Mouse (Mus musculus) inflammation-experienced regulatory T-cells, adult 6 months (primary cell): Measurements from ENCODE around the gene Zdhhc22. TPM values are rescaled to one million over a fixed set of nuclear protein-coding genes. Genes with fewer than 3 reads are reported as not detected.

Experiments used
- ATAC-seq: one replicate; pipeline ENCODE4 v1.8.0; 2017
- polyA plus RNA-seq, 3 experiments: library from polyadenylated mRNA; unstranded; fragments of 100-300 nt; shearing (Covaris generic); gene quantifications; one replicate each; pipeline ENCODE4 v1.2.1; 2017

The Zdhhc22 gene
- polyA plus RNA-seq: under 1 TPM in 2 of 3 experiments, not detected in 1; 0.16 to 0.79 TPM

DNA sequence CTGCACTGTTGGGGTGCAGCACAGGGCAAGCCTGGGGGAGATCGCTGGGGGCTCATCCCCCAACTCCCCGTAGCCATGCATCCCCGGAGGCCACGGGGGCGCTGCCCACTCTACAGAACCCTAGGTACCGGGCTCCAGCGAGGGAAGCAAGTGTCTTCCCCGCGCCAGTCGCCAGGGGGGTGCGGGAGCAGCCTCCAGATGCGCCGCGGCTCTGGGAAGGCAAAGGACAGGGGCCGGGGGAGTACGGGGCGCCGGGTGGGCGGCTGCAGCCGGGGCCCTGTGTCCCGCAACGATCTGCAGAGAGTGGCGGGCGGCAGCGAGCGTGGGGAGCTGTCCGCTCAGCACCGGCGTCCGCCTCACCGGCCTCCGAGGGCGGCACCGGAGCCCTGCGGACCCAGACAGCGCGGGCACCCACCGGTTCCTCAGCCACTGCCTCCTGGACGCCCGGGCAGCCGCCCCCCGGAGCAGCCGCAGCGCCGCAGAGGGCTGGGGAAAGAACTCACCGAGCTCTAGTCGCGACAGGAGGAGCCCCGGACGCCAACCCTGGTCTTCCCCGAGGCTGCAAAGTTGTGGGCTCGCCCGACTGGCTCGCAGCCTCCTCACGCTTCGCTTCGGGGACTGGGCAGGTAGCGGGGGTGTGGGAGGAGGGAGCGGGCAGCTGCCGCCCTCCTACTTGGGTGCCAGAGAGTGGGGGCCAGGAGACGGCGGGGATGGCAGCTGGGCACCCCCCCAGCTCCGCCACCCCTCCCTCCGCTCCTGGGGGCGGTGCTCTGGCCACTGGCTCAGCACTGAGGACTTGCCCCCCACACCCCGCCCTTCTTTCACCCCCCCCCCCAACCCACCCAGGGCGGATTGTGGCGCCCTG, at the start of gene Zdhhc22:
Gene Zdhhc22 (minus strand): TSS at position 541 of the 865 bp plus-strand sequence.
- no peak for ATAC-seq

DNA sequence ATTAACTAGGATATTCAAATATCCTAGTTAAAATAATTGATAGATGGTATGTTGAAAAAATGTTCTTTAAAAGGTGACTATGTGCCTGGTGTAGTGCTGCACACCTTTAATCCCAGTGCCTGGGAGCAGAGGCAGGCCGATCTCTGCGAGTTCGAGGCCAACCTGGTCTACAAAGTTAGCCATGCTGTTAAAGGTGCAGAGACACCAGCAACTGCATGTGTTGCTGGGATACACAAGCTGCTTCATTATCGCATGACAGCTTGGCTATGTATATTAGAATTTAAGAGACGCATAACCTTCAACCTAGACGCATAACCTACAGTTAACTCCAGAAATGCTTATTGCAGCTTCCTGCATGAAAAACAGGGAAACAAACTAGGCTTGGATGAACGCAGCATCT, 46.4 kb upstream of the Zdhhc22 start:
- no peak for ATAC-seq

DNA sequence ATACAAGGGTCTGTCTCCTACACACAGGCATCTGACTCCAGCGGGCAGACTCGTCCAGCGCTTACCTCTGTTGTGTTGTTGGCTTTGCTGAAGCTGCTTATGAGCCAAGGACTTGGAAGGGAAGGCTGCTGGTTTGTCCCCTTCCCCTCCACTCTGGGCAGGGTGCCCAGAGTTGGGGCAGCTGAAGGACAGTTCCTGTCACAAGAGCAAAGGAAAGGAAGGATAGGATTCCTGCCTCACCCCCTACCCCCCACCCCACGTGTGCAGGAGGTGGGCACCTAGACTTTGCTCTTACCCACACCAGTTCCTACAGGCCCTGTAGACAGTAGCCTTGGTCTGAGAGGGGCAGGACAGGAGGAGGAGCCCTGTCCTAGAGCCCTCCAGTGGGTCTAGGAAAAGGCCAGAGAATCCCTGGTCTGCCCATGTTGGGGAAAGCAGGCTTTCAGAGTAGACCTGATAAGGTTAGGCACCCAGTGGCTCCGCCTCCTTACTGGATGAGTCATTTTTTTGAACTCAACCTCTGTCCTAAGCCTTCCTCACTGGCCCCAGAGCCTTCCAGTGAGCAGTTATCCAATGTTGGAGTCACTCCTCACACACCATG, 41.0 kb upstream of the Zdhhc22 start:
- no peak for ATAC-seq

DNA sequence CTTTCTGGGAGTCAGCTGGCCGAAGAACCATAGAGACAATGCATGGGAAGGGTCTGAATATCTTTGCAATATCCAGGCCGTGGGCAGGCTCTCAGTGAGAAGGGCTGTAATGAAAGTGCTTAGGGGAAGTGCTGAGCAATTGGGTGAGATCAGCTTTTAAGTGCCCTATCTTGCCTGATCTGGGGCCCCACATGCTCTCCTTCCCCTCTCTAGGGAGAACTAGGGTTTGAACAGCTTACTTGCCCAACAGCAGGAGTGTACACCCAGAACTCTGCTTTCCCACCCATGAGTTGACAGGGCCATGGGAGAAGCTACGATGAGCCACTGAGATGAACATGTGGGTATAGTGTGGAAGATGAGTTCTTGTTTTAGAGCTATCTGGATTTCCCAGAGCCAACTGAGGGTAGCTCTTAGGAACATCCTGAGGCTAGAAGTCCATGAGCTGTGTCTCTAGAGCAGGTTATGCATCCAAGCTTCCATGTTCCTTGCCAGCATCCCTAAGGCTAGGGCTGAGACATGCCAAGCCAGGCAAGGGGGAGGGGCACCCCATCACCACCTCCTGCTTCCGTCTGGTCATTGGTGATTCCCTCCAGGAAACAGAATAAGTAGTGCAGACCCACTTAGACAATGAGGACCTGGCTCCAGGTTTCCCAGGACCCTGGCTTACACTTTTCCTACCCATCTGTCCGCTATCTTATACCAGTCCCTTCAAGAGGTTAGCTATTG, 39.2 kb upstream of the Zdhhc22 start:
- ATAC-seq: no peak

DNA sequence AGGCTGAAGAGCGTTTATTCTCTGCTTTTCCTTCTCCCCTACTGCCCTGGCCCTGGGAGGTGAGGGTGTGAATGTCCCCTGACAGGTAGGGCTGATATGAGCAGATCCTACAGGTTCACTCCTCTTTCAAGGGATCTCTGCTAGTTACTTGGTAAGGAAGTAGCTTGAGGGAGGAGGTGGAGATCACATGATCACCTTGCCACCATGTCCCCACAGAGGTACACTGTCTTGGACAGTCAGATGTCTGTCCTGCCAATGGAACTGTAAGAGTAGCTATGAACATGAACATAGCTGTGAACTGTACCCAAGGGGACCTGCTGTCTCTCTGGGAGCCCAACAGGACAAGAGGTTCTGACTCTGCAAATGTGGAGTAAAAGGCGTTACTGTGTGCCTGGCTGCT, 37.8 kb upstream of the Zdhhc22 start:
- no peak for ATAC-seq

DNA sequence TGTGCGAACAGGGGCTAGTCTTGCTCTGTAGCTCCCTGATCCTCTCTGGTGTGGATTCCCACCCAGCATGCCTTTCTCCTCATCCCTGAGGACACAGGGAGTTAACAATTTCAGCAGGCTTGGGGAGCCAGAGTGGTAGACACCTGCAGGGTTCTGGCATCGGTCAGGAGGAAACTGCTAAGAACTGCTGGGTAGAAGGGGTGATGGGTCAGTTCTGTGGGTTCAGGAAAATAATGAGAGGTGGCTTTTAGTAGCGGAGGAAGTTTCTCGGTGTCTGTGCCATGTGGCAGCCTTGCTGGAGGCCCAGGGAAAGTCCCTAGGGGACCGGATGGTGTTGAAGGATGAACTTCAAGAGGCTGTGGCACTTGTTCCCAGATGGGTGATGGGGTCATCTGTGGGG, 37.2 kb upstream of the Zdhhc22 start:
- peak; percentile 58 for ATAC-seq

DNA sequence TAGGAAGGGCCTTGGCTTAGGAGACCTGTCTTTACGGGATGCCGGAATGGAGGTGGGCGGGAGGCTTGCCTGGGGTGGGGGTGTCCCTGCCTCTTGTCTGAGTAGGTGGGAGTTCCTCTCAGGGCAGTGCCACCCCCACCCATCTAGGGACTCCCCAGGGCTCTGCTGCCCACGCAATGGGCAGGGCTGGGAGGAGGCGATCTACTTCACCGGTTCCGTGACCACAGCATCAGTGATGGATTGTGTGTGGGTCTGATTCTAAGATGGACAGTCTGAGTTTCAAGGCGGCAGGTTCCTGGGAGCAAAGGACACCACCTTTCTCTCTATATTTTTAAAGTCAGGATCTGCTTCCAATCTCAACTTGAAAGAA, 36.6 kb upstream of the Zdhhc22 start:
- ATAC-seq: no peak

DNA sequence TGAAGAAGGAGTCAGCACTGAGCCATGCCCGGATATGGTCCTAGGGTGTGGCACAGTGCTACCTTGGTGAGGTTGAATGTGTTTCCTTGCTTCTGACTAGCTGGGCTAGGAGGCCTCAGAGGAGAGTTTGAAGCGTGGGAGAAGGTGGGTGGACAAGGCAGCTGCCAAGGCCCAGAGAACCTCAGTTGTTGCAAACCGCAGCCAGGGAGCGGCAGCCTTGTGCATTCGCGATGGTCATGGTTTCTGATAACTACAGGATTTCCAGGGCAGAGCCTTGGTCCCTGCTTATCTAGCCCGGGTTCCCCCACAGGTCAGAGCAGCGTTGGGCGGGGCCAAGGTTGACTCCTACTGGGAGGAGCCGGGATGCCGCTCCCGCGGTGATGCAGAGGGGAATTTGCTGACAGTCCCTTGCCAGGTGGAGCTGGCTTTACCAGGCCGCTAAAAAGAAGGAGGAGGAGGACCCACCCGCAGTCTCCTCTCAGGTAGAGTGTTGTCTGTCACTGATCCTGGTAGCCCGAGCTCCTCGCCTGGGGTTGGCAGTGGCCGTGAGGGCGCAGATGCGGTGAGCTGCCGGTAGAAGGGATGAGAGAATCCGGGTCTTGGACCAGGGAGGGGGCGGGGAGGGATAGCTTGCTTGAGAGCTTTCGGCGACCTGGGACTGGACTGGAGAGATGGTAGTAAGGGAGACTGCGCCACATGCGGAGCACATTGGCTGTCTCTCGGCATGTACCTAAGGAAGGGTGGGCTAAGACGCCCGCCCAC, 36.1 kb upstream of the Zdhhc22 start:
- ATAC-seq: no peak

DNA sequence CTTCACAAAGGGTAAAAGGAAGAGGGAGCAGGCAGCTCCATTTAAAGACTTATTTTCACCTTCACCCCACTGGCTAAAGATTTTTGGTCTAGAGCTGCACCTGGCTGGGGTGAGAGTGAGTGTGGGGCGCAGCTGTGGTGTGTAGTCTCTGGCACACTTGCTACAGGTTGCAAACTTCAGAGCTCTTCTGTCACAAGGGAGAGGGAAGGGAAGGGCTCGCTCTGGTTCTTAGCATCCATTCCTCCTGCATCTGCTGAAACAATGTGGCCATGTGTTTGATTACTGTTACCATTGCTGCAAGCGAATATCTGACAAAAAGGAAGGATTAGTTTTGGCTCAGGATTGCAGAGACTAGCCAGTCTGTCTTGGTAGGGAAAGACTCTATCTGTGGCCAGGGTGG, 33.2 kb upstream of the Zdhhc22 start:
- ATAC-seq: no peak

DNA sequence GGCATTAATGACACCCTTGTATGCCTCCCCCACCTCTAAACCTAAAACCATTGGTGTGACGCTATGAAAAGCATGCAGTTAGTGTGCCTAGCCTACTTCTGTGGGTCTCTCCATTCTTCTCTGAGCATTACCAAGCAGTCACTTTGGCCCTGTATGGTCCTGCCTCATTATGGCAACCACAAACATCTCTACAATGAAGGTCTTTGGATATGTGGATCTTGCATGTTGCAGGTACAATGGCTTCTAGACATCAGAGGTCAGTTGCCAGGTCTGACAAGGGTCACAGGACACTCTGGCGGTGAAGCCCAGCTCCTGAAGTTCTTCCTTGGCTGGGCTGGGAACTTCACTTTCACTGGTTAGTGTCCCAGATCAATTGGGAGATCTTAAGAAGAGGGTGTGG, 31.8 kb upstream of the Zdhhc22 start:
- ATAC-seq: no peak

DNA sequence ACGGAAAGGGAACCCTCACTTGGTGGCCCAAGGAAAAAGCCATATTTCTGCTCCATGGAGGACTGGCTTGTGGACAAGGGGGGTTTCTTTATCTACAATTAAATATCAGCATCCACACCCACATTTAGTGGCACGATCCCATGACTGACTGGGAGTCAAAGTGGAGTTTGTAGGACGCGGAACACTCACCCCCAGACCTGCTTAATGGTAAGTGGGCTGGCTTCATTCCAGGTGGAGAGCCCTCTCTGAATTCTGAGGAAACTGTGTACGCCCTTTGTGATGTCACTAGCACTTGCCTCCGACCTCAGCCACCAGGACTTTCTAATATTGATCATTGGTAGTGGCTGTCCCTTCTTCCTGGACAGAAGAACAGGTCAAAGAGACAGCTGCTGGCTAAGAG, 30.8 kb upstream of the Zdhhc22 start, which contains the start of gene Tmem63c:
Gene Tmem63c (plus strand): TSS at position 301 of the 400 bp plus-strand sequence.
- ATAC-seq: no peak

DNA sequence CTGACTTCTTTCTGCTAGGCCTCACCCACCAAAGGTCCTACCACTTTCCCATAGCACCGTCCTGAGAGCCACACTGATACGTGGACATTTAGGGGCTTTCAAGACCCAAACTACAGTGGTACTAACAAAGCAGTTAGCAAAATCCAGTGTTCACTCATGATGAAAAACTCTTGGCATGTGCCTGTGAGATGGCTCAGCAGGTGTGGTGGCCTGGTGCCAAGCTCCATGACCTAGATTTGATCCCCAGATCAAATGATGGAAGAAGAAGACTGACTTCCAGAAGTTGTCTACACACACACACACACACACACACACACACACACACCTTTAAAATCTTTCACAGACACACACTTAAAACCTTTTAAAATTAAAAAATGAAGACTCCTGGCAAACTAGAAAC, 28.5 kb upstream of the Zdhhc22 start:
- no peak for ATAC-seq

DNA sequence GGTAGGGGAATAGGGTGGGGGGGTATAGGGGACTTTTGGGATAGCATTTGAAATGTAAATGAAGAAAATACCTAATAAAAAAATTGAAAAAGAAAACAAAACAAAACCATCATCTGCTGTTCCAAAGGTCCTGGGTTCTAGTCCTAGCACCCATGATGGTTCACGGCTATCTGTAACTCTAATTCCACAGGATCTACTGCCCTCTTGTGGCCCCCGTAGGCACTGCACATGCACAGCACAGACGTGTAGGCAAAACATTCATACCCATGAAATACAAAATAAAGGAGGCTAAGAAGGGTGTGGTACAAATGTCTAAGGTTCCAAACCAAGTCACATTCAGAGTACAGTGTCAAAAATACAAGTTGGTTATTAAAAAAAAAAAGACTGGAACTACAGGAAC, 26.8 kb upstream of the Zdhhc22 start:
- ATAC-seq: no peak

DNA sequence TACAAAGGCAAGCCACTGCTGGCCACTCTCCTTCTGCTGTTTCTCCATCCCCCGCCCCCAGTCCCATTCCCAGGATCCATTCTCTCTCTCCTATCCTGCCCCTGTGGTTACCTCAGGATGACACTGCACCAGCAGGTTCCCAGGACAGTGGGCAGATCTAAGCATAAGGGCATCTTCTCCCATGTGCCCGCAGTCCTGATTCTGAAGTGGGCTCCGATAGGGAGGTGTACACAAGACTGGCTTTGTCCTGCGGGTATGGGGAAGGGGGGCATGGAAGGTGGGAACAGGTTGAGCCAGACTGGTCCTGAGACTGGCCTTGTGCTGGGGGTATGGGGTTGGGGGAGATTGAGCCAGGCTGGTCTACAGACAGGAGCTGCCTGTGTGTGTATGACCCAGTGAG, 14.4 kb upstream of the Zdhhc22 start:
- no peak for ATAC-seq

DNA sequence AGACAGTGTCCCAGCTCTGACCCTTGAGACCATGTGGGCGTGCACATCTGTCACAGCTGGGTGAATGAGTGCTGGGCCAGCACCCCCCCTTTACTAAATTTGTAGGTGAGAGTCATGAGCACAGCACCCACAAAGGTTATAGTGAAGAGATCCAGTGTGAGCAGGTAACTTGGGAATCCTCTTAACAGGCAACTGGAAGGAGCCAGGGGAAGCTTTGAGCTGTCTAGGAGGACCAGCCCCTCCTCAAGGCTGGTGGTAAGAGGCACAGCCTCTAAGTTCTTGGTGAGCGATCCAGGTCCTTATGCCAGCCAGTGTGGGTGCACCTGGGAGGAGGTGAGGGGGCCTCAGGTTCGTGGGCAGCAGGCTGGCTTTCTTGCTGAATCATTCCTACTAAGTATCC, 13.4 kb upstream of the Zdhhc22 start:
- ATAC-seq: no peak

DNA sequence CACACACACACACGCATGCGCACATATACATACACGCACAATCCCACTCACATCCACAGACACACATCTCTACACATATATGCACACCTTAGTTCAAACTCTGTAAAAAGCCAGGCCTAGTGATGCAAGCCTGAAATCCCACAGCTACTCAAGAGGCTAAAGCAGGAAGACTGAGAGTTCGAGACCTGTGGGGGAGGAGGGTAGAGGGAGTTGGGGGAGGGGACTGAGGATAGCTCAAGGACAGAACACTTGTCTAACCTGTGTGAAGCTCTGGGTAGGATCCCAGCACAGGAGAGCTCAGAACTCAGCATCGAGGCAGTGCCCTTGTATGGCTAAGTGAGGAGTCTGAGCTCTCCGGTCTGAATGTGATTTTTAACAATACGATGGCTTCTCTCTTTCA, 12.6 kb upstream of the Zdhhc22 start:
- ATAC-seq: no peak

DNA sequence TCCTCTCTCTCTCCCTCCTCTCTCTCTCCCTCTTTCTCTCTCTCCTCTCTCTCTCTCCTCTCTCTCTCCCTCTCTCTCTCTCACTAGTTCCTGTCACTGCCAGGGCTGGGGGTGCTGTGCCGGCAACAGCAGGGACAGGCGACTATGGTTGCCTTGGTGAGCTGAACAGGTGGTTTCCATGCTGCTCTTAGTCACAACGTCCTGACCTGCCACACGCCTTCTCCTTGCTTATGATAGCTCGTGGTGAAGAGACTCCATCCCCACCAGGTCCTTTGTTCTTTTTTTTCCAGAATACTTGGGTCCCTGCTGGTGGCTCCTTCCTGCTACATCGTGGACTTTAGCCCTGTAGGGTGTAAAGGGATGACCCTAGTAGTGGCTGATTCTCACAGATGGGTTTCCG, 12.0 kb upstream of the Zdhhc22 start:
- no peak for ATAC-seq

DNA sequence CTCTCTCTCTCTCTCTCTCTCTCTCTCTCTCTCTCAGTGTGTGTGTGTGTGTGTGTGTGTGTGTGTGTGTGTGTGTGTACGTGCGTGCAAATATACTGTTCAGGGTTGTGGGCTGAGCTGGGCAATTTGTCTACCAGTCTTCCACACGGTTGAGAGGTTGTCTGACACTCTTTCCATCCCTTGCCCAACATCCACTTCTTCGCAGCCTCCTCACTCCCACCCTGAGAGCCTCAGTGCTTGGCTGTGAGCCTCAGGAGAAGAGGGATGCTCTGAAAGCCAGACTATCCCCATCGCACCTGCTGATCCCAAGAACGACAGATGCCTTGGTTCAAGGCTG, 10.6 kb upstream of the Zdhhc22 start:
- no peak for ATAC-seq

DNA sequence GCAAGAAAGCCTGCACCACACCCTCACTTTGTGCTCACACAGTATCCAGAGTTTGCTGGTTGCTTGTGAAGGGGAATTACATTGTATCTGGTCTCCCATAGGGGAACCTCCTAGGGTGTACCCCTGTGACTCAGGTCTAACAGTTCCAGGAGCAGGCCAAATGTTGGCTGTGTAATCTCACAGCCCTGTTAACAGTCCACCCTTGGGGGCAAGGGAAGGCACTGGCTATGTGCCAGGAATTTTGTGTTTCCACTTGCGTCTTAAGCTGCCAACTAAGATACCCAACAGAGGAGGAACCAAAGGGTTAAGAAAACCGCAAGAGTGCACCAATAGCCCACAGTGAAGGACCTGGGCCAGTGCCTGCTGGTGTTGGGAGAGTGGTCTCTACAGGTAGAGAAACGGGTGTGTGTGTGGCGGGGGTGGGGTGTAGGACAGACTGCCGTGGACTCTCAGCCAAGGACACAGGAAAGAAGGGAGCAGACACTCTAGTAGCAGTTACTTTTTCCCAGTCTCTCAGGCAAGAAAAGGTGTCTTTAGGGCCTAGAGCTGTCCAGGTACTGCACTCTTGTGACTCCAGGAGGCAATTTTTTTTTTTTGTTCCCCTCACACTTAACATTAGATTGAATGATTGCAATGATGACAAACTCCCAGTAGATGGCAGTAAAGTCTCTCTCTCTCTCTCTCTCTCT, 10.1 kb upstream of the Zdhhc22 start:
- no peak for ATAC-seq

DNA sequence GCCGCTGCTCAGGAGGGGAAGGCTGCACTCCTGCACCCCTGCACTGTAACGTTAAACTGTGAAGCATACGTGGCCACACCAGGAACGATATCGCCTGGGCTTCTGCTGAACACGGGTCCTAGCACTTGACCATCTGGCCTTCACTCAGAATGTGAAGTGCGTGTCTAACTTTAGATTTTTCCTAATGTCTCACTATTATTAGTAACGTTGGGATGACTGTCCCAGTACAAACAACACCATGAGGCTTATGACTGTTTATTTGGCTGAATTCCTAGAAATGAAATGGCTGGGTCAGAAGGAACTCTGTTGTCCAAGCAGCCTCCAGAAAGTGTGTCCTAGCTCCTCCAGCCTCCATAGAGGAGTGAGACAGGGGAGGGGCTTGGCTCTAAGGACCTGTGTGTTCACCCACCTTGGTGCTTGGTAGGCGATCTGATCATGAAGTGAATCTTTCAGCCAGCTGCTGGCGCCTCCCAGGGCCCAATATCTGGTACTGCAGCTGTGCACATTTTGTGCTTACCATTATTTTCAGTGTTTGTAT, 9.1 kb upstream of the Zdhhc22 start:
- ATAC-seq: no peak

DNA sequence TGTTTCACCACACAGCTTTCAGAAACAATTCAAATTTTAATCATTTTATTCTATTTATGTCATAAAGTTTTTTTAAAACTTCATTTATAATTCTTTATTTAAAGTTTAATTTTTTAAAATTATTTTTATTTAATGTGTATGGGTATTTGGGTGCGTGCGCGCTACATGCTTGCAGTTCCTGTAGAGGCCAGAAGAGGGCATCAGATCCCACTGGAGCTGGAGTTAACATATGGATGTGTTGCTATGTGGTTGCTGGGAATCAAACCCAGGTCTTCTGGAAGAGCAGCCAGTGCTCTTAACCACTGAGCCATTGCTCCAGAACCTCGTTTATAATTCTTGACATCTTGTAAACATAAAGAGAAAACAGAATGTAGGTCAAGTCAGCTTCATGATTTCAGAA, 8.5 kb upstream of the Zdhhc22 start:
- no peak for ATAC-seq

DNA sequence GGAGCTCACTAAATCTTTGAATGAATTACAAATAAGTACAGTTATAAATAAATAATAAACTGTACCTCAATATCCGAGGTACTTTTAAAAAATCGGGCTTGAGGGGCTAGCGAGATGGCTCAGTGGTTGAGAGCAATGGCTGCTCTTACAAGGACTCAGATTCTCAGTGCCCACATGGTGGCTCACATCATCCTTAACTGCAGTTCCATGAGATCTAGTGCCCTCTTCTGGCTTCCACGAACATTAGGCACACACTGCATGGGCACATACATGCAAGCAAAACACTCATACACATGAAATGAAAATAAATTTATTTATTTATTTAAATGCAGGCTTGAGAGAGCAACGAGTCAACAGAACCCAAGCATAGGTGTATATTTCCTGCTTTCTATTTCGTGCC, 5.7 kb upstream of the Zdhhc22 start:
- no peak for ATAC-seq
